Mouse (Mus musculus) frontal cortex, adult 2 months (tissue): ENCODE results near the gene Napsa. TPM values are rescaled to one million over a fixed set of nuclear protein-coding genes. Genes with fewer than 3 reads are reported as not detected.

Source experiments
- DNase-seq, 2 experiments: peaks; one replicate each; pipeline ENCODE4 v3.0.0; 2022; ENCODE audit warnings: low spot score in 1 of 2; ENCODE audit errors: extremely low spot score in 1 of 2
- polyA plus RNA-seq: library from polyadenylated mRNA; depleted of rRNA; stranded (reverse); fragments of >200 nt; gene quantifications from 2 replicates; pipeline ENCODE4 v1.2.3, GENCODE M21; 2012

Gene Napsa
- polyA plus RNA-seq, 1 experiment: 0.54 TPM

DNA sequence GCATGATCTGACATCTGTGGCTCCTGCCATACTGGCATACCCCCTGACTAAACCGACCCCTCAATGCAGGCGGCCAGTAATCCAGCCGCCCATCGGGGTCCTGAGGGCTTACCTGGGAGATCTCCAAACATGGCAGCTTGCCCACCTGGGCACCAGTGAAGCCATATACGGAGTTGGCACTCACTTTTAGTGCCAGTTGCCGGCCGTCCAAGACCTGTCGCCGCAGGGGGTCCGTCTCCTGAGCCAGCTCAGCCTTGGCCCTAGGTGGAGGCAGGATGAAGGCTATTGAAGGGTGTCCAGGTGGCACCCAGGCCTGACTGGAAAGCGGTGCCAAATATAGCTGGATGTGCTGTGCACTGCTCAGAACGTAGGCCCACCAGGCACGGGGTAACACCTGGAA, 34.7 kb upstream of the Napsa start:
- no peak for DNase-seq

DNA sequence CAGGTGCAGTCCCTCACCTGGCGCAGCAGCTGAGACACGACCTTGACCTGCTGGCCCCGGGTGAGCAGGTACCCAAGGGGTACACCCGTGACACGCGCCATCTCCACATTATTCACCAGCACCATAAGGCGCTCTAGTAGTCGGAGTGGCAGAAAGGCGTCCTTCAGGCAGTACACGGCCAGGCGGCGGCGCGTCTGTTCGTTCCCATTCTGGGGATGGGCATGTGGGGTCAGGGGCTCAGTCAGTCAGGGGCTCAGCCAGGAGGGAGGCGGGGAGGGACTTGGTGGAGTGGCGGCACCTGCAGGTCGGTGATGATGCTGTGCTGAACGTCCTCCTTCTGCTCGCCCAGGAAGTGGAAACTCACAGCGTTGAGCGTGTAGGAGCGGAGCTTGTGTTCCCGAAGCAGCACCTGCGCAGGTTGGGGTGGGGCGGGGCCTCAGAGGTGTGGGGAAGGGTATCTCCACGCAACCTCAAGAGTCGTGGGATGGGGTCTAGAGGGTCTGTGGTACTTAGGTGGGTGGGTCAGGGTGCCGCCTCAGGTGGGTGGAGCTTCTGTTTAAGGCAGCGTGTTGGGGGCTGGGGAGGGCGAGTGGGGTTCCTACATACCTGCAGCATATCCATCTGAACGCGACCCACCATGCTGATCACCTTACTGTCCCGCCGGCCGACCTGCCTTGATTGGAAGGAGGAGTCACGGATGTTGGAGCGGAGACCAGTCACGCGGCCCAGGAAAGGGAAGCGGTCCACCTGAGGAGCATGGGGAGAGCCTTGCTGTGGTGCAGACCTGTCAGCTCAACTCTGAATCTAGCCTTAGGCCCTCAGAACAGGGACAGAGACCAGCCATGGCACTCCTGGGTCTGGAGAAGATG, 33.2 kb upstream of the Napsa start:
- no peak for DNase-seq

DNA sequence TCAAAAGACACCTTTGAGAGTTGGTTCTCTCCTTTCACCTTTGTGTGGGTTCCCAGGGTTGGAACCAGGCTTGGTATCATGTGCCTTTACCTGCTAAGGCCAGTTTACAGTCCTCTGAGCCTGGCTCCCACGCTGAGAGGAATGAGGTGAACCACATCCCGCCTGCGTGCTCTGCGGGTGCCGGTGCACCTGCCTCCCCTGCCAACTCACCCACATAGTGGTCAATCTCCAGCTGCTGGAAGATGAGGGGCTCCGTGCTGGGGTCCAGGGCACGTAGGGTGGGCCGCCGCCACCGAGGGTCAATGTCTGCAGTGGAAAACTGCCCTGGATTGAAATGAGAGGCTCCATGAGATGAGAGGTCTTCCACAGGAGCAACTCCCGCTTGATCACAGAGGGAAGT, 29.6 kb upstream of the Napsa start:
- DNase-seq: no peak

- DNase-seq: no peak
These were observed 29.1 kb upstream of the Napsa start for GRCm38 (mm10) chr7:44543071-44543470.

DNA sequence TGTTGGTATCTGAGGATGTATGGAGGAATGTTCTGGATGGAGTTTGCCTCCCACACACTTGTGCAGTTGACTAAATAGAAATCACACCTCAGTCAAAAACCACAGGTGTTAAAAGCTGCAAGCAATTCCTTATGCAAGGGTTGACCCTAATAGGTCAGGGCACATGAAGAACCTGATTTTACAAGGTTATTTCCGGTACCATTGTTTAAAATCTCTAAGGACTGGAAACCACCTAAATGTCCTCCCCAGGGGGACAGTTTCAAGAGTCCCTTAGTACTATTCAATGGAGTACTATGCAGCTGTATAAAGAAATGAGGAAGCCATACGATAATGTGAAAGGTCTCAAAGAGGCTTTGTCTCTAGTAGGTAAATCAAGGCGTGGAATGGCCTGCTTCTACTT, 25.9 kb upstream of the Napsa start:
- no peak for DNase-seq

GRCm38 (mm10) chr7:44547041-44547440, 25.1 kb upstream of the Napsa start:
- no peak for DNase-seq

DNA sequence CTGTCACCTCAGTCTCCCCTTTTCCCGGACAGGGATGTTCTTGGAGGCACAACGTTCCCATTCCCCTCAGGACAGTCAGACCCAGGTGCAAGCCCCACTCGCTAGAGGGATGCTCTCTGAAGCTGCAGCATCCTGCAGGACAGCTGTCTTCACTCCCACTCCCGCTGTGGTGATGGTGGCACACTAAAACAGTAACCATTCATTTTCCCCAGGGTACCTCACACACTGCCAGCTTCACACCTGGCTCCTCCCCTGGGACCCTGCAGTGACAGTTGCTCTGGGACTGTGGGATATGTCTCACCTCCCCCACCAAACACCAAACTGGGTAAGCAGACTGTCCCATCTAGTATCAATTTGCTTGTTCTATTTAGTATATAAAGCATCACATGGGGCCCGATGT, 24.5 kb upstream of the Napsa start:
- no peak for DNase-seq

DNA sequence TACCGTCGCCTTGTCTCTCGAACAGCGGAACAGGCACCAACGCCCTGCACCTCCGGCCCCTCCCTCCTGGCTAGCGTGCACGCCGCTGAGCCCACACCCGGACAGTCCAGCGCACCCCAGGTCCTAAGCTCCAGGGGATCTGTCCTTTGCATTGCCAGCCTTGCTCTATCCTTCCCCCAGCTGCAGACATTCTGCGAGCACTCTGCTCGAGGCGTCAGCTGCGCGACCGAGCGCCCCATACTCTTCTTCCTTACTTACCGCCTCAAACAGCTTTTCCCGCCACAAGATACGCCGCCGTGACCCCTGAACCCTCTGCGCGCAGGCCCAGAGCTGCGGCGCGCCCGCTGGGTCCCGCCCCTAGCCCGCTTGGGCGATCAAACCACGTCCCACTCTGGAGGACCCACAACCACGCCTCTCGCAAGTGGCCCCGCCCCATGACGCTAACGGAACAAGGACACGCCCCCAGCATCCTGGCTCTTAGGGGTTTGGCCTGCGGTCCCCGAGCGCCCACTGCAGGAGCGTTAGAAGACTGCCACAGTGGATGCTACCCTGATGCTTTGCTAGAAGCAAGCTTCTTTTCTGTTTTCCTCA, 23.6 kb upstream of the Napsa start, which contains the start of gene Pold1:
Gene Pold1, minus strand, starts transcription at position 353 of the 591 bp plus-strand sequence.
- DNase-seq: peak; percentile 98 to 100

DNA sequence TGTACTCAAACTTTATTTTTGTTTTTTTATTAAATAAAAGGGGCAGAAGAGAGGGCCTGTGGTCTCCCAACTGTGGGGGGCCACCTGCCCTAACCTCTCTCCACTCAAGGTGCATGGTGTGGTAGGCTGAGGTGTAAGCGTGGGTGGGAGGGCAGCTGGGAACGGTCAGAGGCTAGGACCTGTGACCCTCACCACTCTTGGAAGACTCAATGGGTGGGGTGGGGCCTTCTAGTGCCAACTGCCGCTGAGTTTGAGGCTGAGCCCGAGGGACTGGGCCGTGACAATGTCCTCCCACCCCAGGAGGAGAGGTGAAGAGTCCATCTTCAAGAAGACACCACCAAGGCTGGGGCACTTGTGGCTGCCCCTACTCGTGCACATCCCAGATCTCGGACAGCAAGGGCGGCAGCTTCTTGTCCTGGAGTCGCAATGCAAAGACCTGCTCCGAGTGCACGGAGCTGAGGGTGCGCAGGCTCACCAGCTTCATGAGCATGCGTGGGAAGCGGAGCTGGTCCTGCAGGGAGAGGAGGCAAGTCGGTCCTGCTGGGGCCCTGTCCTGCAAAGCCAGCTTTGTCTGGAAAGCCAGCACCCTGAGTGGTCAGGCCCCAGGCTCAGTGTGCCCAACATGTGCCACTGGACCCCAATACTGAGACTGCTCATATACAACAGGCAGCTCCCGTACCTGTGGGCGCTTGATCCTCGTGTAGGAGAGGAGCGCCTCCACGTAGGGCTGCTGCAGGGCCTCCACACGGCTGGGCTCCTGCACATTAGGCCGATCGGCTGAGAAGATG, 22.4 kb upstream of the Napsa start:
- DNase-seq: no peak

DNA sequence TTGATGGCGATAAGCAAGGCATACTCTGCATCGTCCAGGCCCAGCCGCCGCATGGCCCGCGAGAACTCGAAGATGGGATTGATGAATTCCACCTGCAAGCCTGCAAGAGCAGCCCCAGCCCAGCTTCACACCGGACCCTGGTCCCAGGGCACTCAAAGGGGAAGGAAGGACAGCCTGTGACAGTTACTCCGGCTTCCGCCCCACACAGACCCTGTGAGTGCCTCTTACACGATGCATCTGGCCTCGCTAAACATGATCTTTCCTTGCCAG, 21.8 kb upstream of the Napsa start:
- DNase-seq: no peak

- no peak for DNase-seq
These were observed 20.9 kb upstream of the Napsa start for GRCm38 (mm10) chr7:44551301-44551700.

GRCm38 (mm10) chr7:44551731-44552130, 20.4 kb upstream of the Napsa start:
- no peak for DNase-seq

GRCm38 (mm10) chr7:44552141-44552908, 19.9 kb upstream of the Napsa start:
- DNase-seq: no peak

DNA sequence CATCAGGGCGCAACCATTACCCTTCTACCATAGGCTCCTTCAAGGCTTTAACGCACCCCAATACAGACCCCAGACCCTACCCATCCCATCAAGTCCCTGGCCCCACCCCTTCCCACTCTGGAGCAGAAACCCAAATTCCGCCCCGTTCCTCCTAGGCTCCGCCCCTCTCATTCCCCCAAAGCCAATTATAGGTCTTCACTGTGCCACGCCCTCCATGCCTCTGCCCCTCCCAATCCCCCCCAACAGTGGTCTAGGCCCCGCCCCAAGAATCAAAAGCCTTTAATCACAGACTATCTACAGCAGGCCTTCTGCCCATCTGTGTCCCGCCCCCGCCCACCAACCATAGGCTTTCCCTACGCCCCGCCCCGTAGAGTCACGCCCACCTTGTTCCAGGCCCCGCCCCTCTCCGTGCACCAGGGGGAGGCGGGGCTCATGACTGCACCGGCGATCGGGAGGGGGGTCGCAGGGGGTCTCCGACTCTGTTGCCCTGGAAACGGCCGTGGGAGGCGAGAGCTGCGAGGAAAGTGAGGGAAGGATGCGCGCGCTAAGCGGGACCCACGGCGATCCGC, 18.9 kb upstream of the Napsa start:
- DNase-seq: peak in 1 of 2 experiments; percentile 52

GRCm38 (mm10) chr7:44553826-44554225, 18.4 kb upstream of the Napsa start, which contains the start of gene Nr1h2:
Gene Nr1h2 (minus strand): TSS chr7:44553951.
- DNase-seq: peak; percentile 88 to 96

GRCm38 (mm10) chr7:44557629-44558028, 14.6 kb upstream of the Napsa start:
- no peak for DNase-seq

DNA sequence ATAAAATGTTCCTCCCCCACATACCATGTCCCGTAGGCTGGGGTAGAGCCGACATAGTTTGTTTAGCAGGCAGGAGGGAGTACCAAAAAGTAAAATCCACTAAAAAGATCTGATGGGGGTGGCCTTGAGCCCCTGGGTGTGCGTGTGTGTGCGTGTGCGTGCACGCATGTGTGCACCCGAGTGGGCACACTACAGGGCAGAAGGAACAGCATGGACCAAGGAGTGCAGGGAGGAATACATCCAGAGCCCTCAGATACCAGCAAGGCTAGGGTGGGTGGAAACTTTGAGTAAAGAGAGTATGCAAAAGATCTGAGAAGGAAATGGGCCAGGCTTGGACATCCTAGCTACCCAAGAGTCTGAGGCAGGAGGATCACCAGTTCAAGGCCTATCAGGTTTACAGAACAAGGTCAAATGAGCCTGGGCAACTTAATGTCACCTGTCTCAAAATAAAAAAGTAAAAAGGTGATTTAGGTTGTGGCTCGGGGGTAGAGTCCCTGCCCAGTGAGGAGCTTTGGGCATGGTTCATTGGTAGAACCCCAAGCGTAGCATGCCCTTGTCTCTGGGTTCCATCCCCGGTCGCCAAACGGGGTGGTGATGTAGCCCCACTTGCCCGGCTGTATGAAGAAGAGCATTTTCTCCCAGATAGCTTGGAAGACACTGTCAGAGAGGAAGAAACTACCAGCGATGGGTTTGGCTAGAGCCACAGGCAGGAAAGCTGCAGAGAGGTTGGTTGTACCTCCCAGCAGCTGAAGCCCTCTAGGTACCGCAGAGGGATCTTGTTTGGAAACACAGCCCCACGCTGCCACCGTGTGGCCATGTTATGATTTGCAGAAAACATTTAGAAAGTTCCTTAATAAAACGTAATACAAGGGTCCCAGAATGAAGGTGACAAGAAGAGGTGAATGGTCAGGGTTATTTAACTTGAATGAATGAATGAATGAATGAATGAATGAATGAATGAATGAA, 11.5 kb upstream of the Napsa start:
- DNase-seq: peak in 1 of 2 experiments; percentile 90

GRCm38 (mm10) chr7:44563284-44563683, 8.9 kb upstream of the Napsa start:
- no peak for DNase-seq

DNA sequence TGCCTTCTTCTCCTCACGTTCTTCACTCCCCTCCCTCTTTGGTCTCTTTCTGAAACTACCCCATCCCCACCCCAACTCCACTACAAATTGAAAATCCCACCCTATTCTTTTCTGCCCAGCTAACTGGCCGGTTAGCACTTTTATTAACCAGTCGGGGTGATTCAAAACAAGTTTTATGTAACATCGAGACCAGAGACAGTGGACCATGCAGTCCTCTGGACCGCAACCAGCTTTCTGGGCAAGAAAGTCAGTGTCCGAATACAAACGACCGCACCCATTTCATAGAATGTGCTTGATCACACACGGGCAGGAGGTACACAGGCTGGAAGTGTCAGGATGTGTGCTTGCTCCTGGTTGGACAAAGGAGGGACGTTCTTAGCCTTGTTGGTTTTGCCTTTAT, 7.7 kb upstream of the Napsa start:
- DNase-seq: no peak
